Mouse (Mus musculus): Measurements from ENCODE around the gene Calcoco1.

GRCm38 (mm10) chr15:102749103-102749502 is 27.1 kb upstream of the Calcoco1 start:
- TF ChIP-seq CTCF (IDR thresholded peaks at IDR 0.05): no peak
- no peak for TF ChIP-seq EP300 (IDR thresholded peaks at IDR 0.05)

All from lung, postnatal 0 days (tissue).